Mouse (Mus musculus): ENCODE data around the gene Xpr1.
A peak's percentile ranks its signal among the peaks of the same experiment; 100 is the strongest.
"Not testable (repeated sequence)": the region's sequence is repeated elsewhere in the genome, so short reads cannot be mapped to it uniquely, and the experiment has no call there.

The Xpr1 gene

GRCm38 (mm10) chr1:155320091-155320833 is 97.0 kb downstream of the Xpr1 start:
- no peak for DNase-seq

DNA sequence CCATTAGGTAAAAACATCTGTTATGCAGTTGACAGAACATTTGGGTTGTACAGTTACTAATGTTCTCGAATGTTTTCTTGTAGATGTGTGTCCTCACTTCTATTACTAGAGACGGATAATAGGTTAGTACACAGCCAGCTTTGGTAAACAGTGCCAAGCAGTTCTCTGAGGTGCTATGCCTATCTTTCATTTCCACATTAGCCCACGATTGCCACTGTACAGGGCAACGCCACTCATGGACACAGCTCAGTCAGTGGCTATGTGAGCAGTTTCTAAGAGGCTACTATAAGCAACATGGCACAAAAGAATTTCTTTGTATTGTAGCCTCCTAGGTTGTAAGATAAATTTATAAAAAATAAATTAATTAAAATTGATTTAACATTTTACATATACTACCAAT is 97.7 kb downstream of the Xpr1 start:
- DNase-seq: no peak

GRCm38 (mm10) chr1:155311672-155312071 is 105.5 kb downstream of the Xpr1 start:
- no peak for DNase-seq

DNA sequence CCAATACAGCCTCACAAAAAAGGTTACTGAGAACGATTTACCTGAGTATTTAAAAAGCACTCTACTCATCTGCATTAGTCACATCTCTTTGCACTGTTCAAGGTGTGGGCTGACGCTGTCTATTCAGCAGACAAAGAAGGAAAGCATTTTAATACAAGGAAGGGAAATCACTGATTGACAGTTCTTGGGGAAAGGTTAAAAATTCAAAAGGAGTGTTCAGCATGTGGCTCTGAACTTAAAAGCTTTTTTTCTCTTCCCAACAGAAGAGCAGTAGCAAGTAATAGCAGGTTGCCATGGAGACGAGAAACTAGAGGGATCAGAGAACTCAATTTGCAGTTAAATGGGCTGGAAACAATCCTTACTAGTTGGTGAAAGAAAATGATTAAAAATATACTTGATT is 110.3 kb downstream of the Xpr1 start:
- no peak for DNase-seq

- DNase-seq: no peak
Measured at GRCm38 (mm10) chr1:155303402-155303801, 113.8 kb downstream of the Xpr1 start.

GRCm38 (mm10) chr1:155297615-155298014 is 119.6 kb downstream of the Xpr1 start:
- no peak for DNase-seq

- DNase-seq: no peak
Measured at GRCm38 (mm10) chr1:155297203-155297602, 120.0 kb downstream of the Xpr1 start.

DNA sequence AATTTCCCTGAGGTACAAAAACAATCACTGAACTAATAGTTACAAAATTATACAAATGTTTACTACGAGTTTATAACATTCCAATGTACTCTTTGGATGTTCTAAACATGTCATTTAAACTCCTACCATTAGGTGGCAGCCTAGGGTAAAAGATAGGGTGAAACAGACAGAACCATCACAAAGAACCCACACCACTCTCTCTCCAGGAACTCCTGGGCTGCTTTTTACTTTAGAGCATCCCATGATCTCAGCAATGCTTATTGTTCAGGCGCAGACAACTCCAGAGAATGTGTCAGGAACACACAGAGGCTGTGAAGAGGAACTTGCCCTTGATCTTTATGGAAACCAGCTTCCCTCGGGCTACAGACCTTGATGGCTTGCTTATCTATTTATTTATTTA is 123.8 kb downstream of the Xpr1 start:
- peak; percentile 51 for DNase-seq

- DNase-seq: no peak
Measured at GRCm38 (mm10) chr1:155289411-155289810, 127.8 kb downstream of the Xpr1 start.

- DNase-seq: no peak
Measured at GRCm38 (mm10) chr1:155288033-155288432, 129.2 kb downstream of the Xpr1 start.

GRCm38 (mm10) chr1:155283808-155284207 is 133.4 kb downstream of the Xpr1 start:
- no peak for DNase-seq

GRCm38 (mm10) chr1:155281003-155281793 is 136.0 kb downstream of the Xpr1 start:
- DNase-seq: peak; percentile 68

- no peak for DNase-seq
Measured at GRCm38 (mm10) chr1:155280306-155280705, 136.9 kb downstream of the Xpr1 start.

DNA sequence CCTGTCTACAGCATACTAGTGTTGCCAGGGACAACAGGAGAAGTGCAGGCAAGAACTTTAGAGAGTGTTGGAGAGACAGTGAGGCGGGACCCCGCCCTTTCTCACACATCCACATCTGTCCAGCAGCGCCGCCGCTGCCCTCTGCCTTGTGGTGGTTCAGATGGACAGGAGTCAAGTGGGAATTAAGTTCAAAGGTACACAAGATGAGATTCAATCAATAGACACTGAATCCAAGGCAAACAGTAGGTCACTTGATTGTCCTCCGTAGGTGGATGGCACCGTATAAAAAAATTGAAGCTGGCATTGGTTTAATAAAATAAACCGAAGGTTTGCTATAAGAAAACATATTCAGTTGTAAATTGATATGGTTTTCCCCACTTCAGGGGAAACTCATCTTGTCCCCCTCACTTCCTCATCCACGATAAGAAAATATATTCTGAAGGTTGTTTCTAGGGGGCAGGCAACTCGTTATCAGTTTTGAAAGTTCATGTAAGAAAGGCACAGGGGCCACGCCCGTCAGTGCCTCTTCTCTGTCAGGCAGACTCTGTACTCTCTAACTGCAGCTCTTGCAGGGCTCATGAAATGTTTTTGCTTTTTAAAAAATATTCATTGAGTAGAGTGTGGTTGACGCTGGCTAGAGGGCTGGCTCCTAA is 140.7 kb downstream of the Xpr1 start:
- no peak for DNase-seq

DNA sequence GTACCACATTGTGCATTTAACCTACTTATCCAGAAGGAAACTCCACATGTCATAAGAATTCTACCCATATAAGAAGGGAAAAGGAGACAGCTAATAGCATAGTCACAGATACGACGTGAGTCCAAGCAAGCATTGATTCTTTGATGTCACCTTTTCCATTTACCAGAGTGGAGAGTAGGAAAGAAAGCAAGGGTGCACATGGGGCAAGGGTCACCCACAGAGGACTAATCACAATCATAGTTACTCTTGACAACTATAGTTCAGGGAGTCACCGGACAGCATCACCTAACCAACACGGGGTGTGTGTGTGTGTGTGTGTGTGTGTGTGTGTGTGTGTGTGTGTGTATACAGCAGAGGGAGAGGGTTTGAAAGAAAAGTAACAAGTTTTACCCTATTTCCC is 141.4 kb downstream of the Xpr1 start:
- no peak for DNase-seq

GRCm38 (mm10) chr1:155274976-155275375 is 142.2 kb downstream of the Xpr1 start:
- peak; percentile 41 for DNase-seq

- DNase-seq: no peak
Measured at GRCm38 (mm10) chr1:155272953-155273352, 144.3 kb downstream of the Xpr1 start.

DNA sequence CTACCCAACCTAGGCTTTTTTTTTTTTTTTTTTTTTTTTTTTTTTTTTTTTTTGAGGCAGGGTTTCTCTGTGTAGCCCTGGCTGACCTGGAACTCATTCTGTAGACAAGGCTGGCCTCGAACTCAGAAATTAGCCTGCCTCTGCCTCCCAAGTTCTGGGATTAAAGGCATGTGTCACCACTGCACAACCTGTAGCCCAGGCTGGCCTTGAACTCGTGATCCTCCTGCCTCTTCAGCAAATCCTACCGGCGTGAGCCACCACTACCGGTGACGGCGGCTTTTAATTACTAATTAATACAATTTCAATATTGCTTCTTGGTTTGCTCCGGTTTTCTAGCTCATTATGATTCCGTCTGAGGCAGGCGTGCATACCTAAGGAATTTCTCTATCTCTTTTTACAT is 154.7 kb downstream of the Xpr1 start:
- DNase-seq: not testable (repeated sequence)

GRCm38 (mm10) chr1:155254309-155254708 is 162.9 kb downstream of the Xpr1 start:
- DNase-seq: no peak

DNA sequence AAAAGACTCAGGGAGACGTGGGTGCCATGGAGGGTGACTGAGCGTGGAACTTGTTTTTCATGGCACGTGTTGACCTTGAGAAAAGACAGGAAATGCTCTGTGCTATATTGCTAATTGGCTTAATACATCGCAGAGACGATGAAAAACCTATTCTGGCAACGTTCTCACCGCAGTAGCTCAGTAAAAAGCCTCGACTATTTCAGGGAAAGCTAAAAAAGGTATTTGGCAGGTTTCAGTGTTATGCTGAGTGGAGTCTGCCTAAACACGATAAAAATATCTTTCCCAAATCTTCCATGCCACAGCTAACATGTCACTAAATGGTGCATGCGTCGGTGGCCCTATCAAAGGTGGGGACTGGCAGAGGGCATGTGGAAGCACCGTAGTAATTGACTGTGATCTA is 164.1 kb downstream of the Xpr1 start:
- no peak for DNase-seq

GRCm38 (mm10) chr1:155252631-155253121 is 164.5 kb downstream of the Xpr1 start:
- no peak for DNase-seq

DNA sequence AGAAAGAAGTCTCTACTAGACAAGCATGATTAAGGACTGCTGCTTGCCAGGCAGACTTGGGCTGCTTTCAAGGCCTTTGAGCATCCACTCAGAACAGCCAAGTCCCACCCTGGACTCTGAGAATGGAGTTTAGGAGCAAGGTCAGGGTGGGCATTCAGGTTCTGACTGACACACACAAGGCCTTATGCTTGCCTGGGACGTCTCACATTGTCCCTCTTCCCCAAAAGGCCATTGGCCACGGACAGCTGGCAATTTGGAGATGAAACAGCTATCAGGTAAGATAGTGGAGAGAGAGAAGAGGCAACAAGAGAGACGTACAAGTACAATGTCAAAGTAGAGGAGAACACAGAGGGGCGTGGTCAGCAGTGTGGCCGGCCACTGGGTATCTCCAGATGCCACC is 165.6 kb downstream of the Xpr1 start:
- no peak for DNase-seq

DNA sequence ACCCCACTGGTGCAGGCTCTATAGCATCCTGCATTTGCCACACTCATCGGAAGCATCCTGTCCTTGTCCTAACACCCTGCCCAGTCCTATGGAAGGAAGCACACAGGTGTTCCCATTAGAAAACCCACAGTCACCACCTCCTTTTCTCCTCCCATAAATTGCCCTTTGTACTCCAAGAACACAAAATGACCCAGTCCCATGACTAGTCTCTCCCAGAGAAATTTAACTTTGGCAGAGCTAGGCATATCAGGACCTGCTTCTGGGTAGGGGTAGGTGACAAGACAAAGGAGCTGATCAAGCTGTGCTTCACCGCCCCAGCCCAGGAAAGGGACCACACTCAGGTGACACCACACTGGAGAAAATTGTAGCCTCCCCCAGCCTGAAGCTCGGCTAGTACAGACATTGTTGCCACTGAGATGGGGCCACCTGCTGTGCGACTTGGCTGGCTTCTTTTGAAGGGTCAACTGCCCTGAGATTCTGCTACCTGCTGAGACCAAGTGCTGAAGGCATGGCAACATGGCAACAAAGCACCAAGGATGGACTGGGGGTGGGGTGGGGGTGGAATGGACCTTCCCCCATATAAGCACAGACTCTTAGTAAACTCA is 166.6 kb downstream of the Xpr1 start:
- no peak for DNase-seq
